Mouse (Mus musculus): ENCODE data around the gene Ell2.

DNA sequence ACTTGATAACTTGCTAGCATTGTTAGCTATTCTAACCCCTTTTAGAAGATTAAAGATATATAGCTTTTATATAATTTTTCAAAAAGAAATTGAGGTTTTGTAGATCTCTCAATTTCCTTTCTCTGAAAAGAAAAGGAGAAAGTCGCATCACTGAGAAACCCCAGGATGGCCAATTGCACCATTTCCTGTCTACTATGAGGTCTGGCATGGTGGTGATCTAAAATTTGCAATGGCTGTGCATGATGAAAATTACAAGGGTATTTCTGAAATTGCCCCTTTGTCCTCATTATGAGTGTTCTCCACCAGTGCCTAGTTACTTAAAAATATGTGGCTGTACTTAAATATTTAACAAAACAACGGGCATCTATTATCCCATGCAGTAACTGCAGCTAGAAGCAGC, 72.6 kb downstream of the Ell2 start:
- TF ChIP-seq POLR2A (IDR thresholded peaks at IDR 0.05; ENCODE audit: low read depth, low read length) = no peak
- TF ChIP-seq CTCF (IDR thresholded peaks at IDR 0.05; ENCODE audit: extremely low read depth, insufficient read depth, insufficient read length, insufficient replicate concordance) = no peak
